Mouse (Mus musculus) liver, adult 2 months (tissue): Measurements from ENCODE around the gene Clasp1.

Source experiments
- CTCF ChIP-seq: fragments of 200-500 bp; IDR thresholded peaks from 2 replicates; pipeline ENCODE4 v1.5.1; 2011; ENCODE audit warnings: low read depth, low read length, control low read depth
- POLR2A ChIP-seq: fragments of 200-500 bp; IDR thresholded peaks from 2 replicates; pipeline ENCODE4 v1.6.1; 2011; ENCODE audit warnings: low read length, control low read depth; ENCODE audit not compliant: insufficient read depth; ENCODE audit errors: extremely low read depth

GRCm38 (mm10) chr1:118438332-118438731, 49.5 kb downstream of the Clasp1 start:
- TF ChIP-seq CTCF (no peak), POLR2A (no peak)
